Mouse (Mus musculus): ENCODE results near the gene Hnrnpr.
A peak's percentile ranks its signal among the peaks of the same experiment; 100 is the strongest.

Gene Hnrnpr

DNA sequence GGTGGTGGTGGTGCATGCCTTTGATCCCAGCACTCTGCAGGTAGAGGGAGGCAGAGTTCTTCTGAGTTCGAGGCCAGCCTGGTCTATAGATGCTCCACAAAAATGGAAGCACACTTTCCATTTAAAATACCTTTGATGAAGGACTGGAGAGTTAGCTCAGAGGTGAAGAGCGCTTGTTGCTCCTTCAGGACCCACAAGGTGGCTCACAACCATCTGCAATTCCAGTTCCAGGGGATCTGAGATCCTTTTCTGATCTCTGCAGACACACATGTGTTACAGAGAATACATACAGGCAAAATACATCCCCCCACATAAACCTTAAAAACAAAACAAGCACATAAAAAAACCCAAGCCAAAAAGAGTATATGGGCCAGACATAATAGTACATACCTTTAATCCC, 2.4 kb upstream of the Hnrnpr start:
- no peak for DNase-seq (ENCODE audit: low spot score in 2 of 2)

- no peak for DNase-seq (ENCODE audit: low spot score in 2 of 2)
Measured at GRCm38 (mm10) chr4:136309780-136310179, 962 bp upstream of the Hnrnpr start.

DNA sequence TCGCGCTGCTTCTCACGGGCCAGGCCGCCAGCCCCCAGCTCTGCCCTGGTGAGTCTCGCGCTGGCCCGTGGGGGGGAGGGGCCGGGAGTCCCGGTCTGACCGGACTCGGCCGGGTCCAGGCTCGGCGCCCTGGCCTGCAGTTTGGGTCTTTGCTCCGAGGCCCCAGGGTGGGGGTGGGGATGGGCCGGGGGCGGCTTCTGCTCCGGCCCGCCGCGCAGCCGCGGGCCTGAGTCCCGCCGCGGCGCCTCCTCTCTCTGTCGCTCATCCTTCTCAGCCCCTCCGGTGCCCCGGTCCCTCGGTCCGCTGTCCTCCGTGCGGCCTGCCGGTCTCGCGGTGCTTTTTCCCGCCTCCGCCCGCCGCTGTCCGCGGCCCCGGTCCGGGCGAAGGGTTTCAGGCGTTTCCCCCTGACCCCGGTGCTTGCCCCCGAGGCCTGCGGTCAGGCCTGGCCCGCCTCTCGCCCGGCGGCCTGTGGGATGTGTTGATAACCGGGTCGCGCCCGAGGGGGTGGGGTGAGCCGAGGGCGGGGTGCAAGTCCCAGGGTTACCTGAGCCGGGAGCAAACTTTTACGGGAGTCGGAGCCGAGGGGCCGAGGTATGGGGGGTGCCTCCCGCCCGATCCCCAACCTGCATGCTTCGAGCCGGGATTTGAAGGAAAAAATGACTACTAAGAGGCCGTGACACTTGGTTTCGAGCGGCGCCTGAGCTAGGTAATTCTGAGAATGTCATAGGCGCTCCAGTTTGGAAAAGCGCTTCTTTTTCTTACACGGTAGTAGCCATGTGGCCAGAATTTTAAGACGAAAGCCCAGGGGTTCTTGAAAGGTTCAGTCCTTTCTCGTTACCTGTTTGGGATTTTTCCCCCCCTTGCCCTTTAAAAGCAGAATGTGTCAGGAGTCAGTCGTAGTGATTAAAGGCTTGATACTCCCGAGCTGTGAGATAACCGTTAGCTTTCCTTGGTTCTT, 579 bp downstream of the Hnrnpr start:
- peak in 1 of 2 experiments; percentile 23 for DNase-seq (ENCODE audit: low spot score in 2 of 2)

GRCm38 (mm10) chr4:136312616-136313015, 1.9 kb downstream of the Hnrnpr start:
- DNase-seq (ENCODE audit: low spot score in 2 of 2), result no peak

DNA sequence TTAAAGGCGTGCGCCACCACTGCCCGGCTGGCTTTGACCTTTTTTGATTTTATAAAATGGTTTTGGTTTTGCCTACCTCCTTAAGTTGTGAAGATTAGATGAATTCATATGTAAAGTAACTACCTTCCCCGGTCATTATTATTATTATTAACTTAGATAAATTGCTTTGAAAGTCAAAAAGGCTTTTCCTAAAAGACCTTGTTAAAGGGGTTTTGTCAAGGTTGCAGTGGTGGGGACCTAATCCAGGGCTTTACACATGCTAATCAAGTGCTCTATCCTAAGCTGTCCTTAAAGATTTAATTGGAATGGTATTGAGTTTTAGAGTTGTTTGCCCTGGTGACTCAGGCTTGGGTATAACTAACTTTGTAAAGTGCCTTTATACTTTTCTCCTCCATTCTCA, 6.9 kb downstream of the Hnrnpr start:
- DNase-seq (ENCODE audit: low spot score in 2 of 2), result no peak

GRCm38 (mm10) chr4:136320016-136320415, 9.3 kb downstream of the Hnrnpr start:
- no peak for DNase-seq (ENCODE audit: low spot score in 2 of 2)

DNA sequence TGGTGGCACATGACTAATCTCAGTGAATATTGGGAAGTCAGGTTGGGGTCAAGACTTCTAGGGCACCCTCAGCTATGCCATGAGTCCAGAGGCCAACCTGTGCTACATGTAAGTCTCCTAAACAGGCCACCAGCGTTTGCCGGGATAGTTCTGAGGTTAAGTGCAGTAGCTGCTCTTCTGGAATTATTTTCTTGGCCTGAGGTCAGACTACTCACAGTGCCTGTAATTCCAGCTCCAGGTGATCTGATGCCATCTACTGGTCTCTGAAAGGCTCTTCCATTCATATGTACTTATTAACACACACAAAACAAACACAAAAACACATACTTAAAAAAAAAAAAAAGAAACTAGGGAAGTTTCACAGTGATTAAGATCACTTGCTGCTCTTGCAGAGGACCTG, 13.5 kb downstream of the Hnrnpr start:
- no peak for DNase-seq (ENCODE audit: low spot score in 2 of 2)

- no peak for DNase-seq (ENCODE audit: low spot score in 2 of 2)
Measured at GRCm38 (mm10) chr4:136327238-136327637, 16.5 kb downstream of the Hnrnpr start.

DNA sequence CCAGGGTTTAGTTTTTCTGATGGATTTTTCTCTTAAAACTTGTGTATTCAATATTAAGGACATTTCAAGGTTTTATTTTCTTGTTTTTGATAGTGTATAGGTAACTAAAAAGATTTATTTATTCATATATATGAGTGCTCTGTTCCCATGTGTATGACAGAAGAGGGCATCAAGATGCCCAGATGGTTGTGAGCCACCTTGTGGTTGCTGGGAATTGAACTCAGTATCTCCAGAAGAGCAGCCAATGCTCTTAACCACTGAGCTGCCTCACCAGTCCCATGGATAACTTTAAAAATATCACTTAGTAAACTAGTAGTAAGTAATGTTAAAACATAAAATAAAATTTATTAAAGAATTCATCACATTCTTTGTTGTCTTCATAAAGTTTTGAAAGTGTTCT, 17.4 kb downstream of the Hnrnpr start:
- no peak for DNase-seq (ENCODE audit: low spot score in 2 of 2)

- no peak for DNase-seq (ENCODE audit: low spot score in 2 of 2)
Measured at GRCm38 (mm10) chr4:136331709-136332108, 21.0 kb downstream of the Hnrnpr start.

- no peak for DNase-seq (ENCODE audit: low spot score in 2 of 2)
Measured at GRCm38 (mm10) chr4:136333191-136333590, 22.4 kb downstream of the Hnrnpr start.

DNA sequence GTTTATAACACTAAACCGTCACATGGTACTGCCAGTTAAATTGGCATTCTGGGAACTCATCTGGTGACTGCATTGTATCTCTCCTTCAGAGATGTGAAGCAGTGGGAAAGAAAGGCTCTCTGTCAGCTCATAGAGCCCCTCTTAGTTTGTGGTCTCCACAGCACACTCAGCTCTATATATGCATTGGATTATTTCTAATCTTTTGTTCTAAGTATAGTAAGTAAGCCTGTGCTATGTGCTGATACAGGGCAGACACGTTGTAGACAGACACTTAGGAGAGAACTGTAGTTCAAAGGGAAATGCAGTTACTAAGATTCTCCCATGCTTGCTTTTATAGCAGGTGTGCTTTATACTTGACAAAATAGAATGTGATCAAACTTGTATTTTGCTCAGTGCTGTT, 24.3 kb downstream of the Hnrnpr start:
- no peak for DNase-seq (ENCODE audit: low spot score in 2 of 2)

- no peak for DNase-seq (ENCODE audit: low spot score in 2 of 2)
Measured at GRCm38 (mm10) chr4:136337129-136337528, 26.4 kb downstream of the Hnrnpr start.

GRCm38 (mm10) chr4:136349616-136350015, 38.9 kb downstream of the Hnrnpr start:
- no peak for DNase-seq (ENCODE audit: low spot score in 2 of 2)

DNA sequence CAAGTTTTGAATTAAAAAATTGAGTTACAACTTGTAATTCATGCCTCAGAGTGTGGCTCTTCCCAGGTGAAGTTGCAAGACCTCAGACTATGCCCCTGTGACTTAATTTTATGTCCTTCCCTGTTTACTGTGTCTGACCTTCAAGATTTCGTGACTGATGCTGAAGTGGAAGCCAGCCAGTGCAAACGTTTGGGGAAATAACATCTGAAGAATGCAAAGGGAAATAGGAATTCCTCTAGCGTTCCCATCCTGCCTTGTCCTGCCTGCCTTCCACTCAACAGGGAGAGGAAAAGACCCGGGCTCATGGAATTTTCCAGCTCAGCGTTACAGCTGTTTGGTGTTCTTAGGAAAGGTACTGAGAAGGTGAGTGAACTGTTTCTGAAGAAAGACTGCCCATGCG, 46.3 kb downstream of the Hnrnpr start:
- DNase-seq (ENCODE audit: low spot score in 2 of 2), result no peak

- no peak for DNase-seq (ENCODE audit: low spot score in 2 of 2)
Measured at GRCm38 (mm10) chr4:136357429-136357828, 46.7 kb downstream of the Hnrnpr start.

DNA sequence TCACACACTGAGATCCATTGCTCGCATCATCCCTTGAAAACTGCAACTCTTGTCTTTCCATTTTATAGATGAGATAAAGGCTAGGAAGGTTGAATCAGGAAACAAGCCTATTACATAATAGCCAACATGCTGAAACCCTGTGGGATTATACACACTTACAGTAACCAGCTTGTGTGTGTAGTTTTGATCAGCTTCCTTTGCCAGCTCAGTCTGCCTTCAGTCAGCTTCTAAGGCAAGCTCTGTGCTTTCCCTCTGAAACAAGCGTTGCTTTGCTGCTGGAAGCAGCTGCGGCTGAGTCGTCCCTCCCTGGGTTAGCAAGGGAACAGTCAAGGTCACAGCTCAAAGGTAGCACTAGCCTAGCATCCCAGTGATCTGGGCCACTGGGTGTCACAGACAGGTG, 57.1 kb downstream of the Hnrnpr start:
- no peak for DNase-seq (ENCODE audit: low spot score in 2 of 2)

- peak; percentile 52 to 79 for DNase-seq (ENCODE audit: low spot score in 2 of 2)
Measured at GRCm38 (mm10) chr4:136369727-136370126, 59.0 kb downstream of the Hnrnpr start.

- peak; percentile 65 to 68 for DNase-seq (ENCODE audit: low spot score in 2 of 2)
Measured at GRCm38 (mm10) chr4:136373494-136374181, 62.9 kb downstream of the Hnrnpr start.

- DNase-seq (ENCODE audit: low spot score in 2 of 2), result no peak
Measured at GRCm38 (mm10) chr4:136377001-136377400, 66.3 kb downstream of the Hnrnpr start.

DNA sequence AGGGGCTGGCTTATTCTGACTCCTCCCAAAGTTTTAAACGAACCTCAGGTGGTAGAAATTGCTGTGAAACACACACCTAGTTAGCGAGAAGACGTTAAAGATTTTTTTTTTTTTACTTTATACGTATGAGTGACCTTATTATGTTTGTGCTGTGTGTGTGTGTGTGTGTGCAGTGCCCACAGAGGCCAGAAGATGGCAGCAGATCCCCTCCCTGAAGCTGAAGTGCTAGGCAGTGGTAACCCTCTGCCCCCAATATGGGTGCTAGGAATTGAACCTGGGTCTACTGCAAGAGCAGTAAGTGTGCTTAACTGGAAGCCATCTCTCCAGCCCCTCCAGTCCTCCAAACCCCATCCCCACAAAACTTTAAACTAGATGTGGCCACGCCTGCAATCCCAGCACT, 72.3 kb downstream of the Hnrnpr start:
- no peak for DNase-seq (ENCODE audit: low spot score in 2 of 2)

DNA sequence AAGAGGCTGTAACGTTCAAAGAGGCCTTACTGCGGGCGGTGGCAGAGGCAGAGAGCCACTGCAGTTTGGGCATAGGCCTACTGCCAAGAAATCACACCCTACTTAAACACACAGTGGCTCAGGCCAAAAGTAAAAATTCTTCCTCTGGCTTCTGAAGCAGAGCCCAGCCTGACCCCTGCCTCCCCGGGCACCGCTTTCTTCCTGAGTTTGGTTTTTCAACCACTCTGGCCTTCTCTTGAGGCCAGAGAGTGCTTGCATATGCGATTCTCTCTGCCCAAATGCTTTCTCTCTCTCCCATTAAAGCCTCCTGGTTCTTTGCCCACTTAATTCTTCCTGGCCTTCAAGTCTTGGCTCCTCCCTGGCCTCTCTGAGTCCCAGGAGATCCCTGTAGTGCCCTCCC, 73.1 kb downstream of the Hnrnpr start:
- DNase-seq (ENCODE audit: low spot score in 2 of 2), result no peak

DNA sequence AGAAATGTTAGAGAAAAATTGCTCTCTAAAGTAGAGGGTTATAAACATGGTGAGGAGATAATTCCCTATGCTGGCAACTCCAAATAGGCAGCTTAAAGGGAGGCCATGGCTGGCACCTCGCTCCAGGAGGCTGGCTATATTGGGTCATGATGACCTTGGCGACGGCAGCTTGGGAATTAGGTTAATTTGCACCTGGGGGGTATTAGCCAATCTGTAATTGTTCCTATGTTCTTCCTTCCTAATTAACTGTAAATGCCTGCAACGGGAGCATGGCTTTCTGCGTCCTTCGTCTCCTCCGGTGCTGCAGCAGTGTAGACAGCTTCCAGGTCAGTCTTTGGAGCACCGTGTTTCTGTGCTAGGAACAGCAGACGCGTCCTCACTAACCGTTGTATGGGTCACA, 76.5 kb downstream of the Hnrnpr start:
- no peak for DNase-seq (ENCODE audit: low spot score in 2 of 2)
